Mouse (Mus musculus) CH12.LX (cell line): ENCODE data around the gene Igsf21. TPM values are rescaled to one million over a fixed set of nuclear protein-coding genes. Genes with fewer than 3 reads are reported as not detected.

ENCODE experiments used
- DNase-seq: peaks from one replicate; pipeline ENCODE4 v3.0.0-alpha.2; 2013; ENCODE audit errors: extremely low read depth
- H3K27ac ChIP-seq: 2 replicates; pipeline ENCODE4 v1.5.1; 2012; ENCODE audit warnings: low read depth, mild to moderate bottlenecking, control low read depth, moderate library complexity; ENCODE audit not compliant: insufficient read depth
- H3K27me3 ChIP-seq: replicated peaks from 2 replicates; pipeline ENCODE3; 2012; ENCODE audit warnings: inconsistent platforms
- H3K36me3 ChIP-seq, 2 experiments: replicated peaks in 1 of 2; 2 replicates each; pipeline versions ENCODE3 to v1.6.1; 2012; ENCODE audit warnings: inconsistent platforms in 1 of 2, low read length in 1 of 2, mild to moderate bottlenecking in 1 of 2, mixed read lengths in 1 of 2, moderate library complexity in 1 of 2; ENCODE audit not compliant: control insufficient read depth in 1 of 2, insufficient read depth in 1 of 2
- H3K4me1 ChIP-seq, 2 experiments: 2 replicates each; pipeline ENCODE4 v1.6.1; 2012; ENCODE audit warnings: inconsistent platforms in 1 of 2, moderate library complexity in 1 of 2; ENCODE audit not compliant: insufficient read depth in 2 of 2, control insufficient read depth in 1 of 2
- H3K4me2 ChIP-seq: 2 replicates; pipeline ENCODE4 v1.6.1; 2012; ENCODE audit warnings: low read depth, mild to moderate bottlenecking, control low read depth; ENCODE audit not compliant: poor library complexity, insufficient read depth, severe bottlenecking
- H3K4me3 ChIP-seq, 3 experiments: fragments of 150-350 bp in 1 of 3; sonication (generic) in 1 of 3; replicated peaks in 1 of 3; 2 replicates each; pipeline versions ENCODE3 to v1.5.1; 2011 to 2012; ENCODE audit warnings: low read depth in 2 of 3, low read length in 2 of 3, mild to moderate bottlenecking in 2 of 3, moderate library complexity in 2 of 3, control low read depth in 1 of 3, improper control_type of control experiment in 1 of 3, inconsistent platforms in 1 of 3, mixed read lengths in 1 of 3; ENCODE audit not compliant: poor library complexity in 1 of 3
- H3K79me2 ChIP-seq: replicated peaks from 2 replicates; pipeline ENCODE4 v1.6.1; 2012; ENCODE audit warnings: mild to moderate bottlenecking, moderate library complexity; ENCODE audit not compliant: control insufficient read depth, poor library complexity, insufficient read depth, severe bottlenecking; ENCODE audit errors: extremely low read depth
- H3K9ac ChIP-seq: 2 replicates; pipeline ENCODE4 v1.6.1; 2012; ENCODE audit warnings: low read depth, mild to moderate bottlenecking, control low read depth, moderate library complexity; ENCODE audit not compliant: insufficient read depth
- H3K9me3 ChIP-seq: replicated peaks from 2 replicates; pipeline ENCODE3; 2012; ENCODE audit warnings: low read length, inconsistent platforms, mixed read lengths
- BHLHE40 ChIP-seq: IDR thresholded peaks from 2 replicates; pipeline ENCODE4 v1.6.1; 2011; ENCODE audit warnings: mild to moderate bottlenecking, low read depth, low read length, improper control_type of control experiment
- CTCF ChIP-seq, 2 experiments: IDR thresholded peaks in 1 of 2; conservative IDR thresholded peaks in 1 of 2; 2 replicates each; pipeline ENCODE4 v1.5.1; 2011 to 2012; ENCODE audit warnings: low read depth in 2 of 2, low read length in 2 of 2, improper control_type of control experiment in 1 of 2, inconsistent platforms in 1 of 2, mild to moderate bottlenecking in 1 of 2, moderate library complexity in 1 of 2
- E2F4 ChIP-seq: IDR thresholded peaks from 2 replicates; pipeline ENCODE4 v1.6.1; 2011; ENCODE audit warnings: low read depth, low read length, improper control_type of control experiment; ENCODE audit not compliant: insufficient replicate concordance
- ELF1 ChIP-seq: IDR thresholded peaks from 2 replicates; pipeline ENCODE4 v1.6.1; 2014; ENCODE audit warnings: low read depth, mild to moderate bottlenecking, inconsistent platforms, low read length, improper control_type of control experiment
- GABPA ChIP-seq: IDR thresholded peaks from 2 replicates; pipeline ENCODE4 v1.6.1; 2012; ENCODE audit warnings: low read depth, low read length, improper control_type of control experiment, inconsistent platforms; ENCODE audit not compliant: insufficient replicate concordance
- HCFC1 ChIP-seq: IDR thresholded peaks from 2 replicates; pipeline ENCODE4 v1.6.1; 2012; ENCODE audit warnings: low read depth, mild to moderate bottlenecking, inconsistent platforms, low read length, improper control_type of control experiment
- JUND ChIP-seq: conservative IDR thresholded peaks from 2 replicates; pipeline ENCODE4 v1.6.1; 2011; ENCODE audit warnings: low read depth, low read length, improper control_type of control experiment
- KAT2A ChIP-seq: IDR thresholded peaks from 2 replicates; pipeline ENCODE4 v1.6.1; 2012; ENCODE audit warnings: low read length, improper control_type of control experiment, inconsistent platforms; ENCODE audit not compliant: insufficient replicate concordance
- MAFK ChIP-seq: IDR thresholded peaks from 2 replicates; pipeline ENCODE4 v1.6.1; 2011; ENCODE audit warnings: low read length, improper control_type of control experiment; ENCODE audit not compliant: insufficient replicate concordance
- MAZ ChIP-seq: IDR thresholded peaks from 2 replicates; pipeline ENCODE4 v1.6.1; 2012; ENCODE audit warnings: low read depth, mild to moderate bottlenecking, inconsistent platforms, low read length, improper control_type of control experiment, moderate library complexity
- MXI1 ChIP-seq: IDR thresholded peaks from 2 replicates; pipeline ENCODE4 v1.6.1; 2011; ENCODE audit warnings: mild to moderate bottlenecking, low read depth, low read length, improper control_type of control experiment
- MYC ChIP-seq: IDR thresholded peaks from 2 replicates; pipeline ENCODE4 v1.6.1; 2011; ENCODE audit warnings: low read depth, mild to moderate bottlenecking, improper control_type of control experiment, low read length
- PAX5 ChIP-seq: IDR thresholded peaks from 2 replicates; pipeline ENCODE4 v1.6.1; 2012; ENCODE audit warnings: low read length, inconsistent platforms, mixed read lengths
- POLR2A ChIP-seq: IDR thresholded peaks from 2 replicates; pipeline ENCODE4 v1.6.1; 2011; ENCODE audit warnings: low read depth, mild to moderate bottlenecking, improper control_type of control experiment, low read length
- RAD21 ChIP-seq: IDR thresholded peaks from 2 replicates; pipeline ENCODE4 v1.6.1; 2011; ENCODE audit warnings: low read depth, mild to moderate bottlenecking, low read length, improper control_type of control experiment, moderate library complexity
- RCOR1 ChIP-seq: conservative IDR thresholded peaks from 2 replicates; pipeline ENCODE4 v1.6.1; 2012; ENCODE audit warnings: low read depth, mild to moderate bottlenecking, inconsistent platforms, low read length, improper control_type of control experiment
- SIN3A ChIP-seq: IDR thresholded peaks from 2 replicates; pipeline ENCODE4 v1.6.1; 2012; ENCODE audit warnings: low read length, improper control_type of control experiment, inconsistent platforms
- TBP ChIP-seq: conservative IDR thresholded peaks from 2 replicates; pipeline ENCODE4 v1.6.1; 2011; ENCODE audit warnings: low read depth, low read length, improper control_type of control experiment
- TCF12 ChIP-seq: IDR thresholded peaks from 2 replicates; pipeline ENCODE4 v1.6.1; 2014; ENCODE audit warnings: low read depth, mild to moderate bottlenecking, inconsistent platforms, low read length, improper control_type of control experiment
- ZC3H11A ChIP-seq: IDR thresholded peaks from 2 replicates; pipeline ENCODE4 v1.6.1; 2012; ENCODE audit warnings: low read depth, mild to moderate bottlenecking, inconsistent platforms, low read length, improper control_type of control experiment
- ZKSCAN1 ChIP-seq: IDR thresholded peaks from 2 replicates; pipeline ENCODE4 v1.6.1; 2012; ENCODE audit warnings: low read depth, inconsistent platforms, low read length, improper control_type of control experiment, borderline replicate concordance
- dilution Hi-C: fragments of 300-500 bp; cut with MboI; formaldehyde crosslinking; loops from 2 replicates; pipeline ENCODE4 v1.14.3; 2020; ENCODE audit warnings: low sequenced_read_pairs; ENCODE audit not compliant: extremely low pct_unique_long_range_greater_than_20kb, extremely low pct_ligation_motif_present
- in situ Hi-C: fragments of 300-500 bp; cut with MboI; formaldehyde crosslinking; loops from 3 replicates; pipeline ENCODE4 v1.14.3; 2019; ENCODE audit warnings: low sequenced_read_pairs, low pct_ligation_motif_present, low pct_unique_long_range_greater_than_20kb, mixed read lengths
- polyA plus RNA-seq: library from polyadenylated mRNA; unstranded; fragments of >175 nt; gene quantifications from 2 replicates; pipeline ENCODE4 v1.2.1, GENCODE M21; 2012; ENCODE audit warnings: low read depth; ENCODE audit not compliant: insufficient read length
- total RNA-seq, 2 experiments: library from RNA; depleted of rRNA; stranded (reverse); fragments of 300-350 nt in 1 of 2; fragments of >200 nt in 1 of 2; gene quantifications; 2 replicates each; pipeline ENCODE4 v1.2.3; 2012 to 2014

Gene Igsf21
- total and polyA plus RNA-seq, 3 experiments, result not detected

DNA sequence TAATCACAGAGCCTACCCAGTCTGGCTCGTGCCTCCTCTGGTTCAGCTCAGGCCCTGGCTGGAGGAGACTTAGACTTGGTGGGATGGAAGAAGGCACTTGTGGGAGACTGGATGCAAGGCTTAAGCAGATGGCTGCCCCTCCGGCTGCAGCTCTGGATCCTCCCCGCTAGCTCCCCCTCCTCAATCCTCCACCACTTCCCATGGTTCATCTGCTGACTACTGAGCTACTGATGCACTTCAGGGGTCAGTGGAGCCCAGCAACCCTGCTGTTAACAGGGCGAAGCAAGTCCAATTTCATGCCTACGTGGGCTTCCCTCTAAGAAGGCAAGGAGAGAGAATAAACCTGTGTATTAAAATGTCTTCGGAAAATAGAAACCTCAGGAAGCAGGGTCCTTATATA is 222.8 kb downstream of the Igsf21 start:
- Histone ChIP-seq H3K27me3 (no peaks in the 10 kb centered on the region), H3K79me2 (no peaks in the 10 kb centered on the region), H3K4me1 (no peaks in the 10 kb centered on the region), H3K9me3 (peaks cover 80% of the 10 kb centered on the region), H3K27ac (no peak overlapping the region), H3K36me3 (no peaks in the 10 kb centered on the region), H3K4me2 (no peak overlapping the region)
- dilution Hi-C loops, result no loop called here
- TF ChIP-seq GABPA, result no peak
- no peak for TF ChIP-seq RAD21
- TF ChIP-seq E2F4, result no peak
- TF ChIP-seq TCF12, result no peak
- TF ChIP-seq TBP, result no peak
- TF ChIP-seq MXI1, result no peak
- TF ChIP-seq CTCF (conservative IDR thresholded peaks at IDR 0.05 in 1 of 2, IDR thresholded peaks at IDR 0.05 in 1 of 2; ENCODE audit: low read depth in 2 of 2, low read length in 2 of 2), result no peak
- TF ChIP-seq BHLHE40, result no peak
- TF ChIP-seq ZKSCAN1, result no peak
- TF ChIP-seq PAX5, result no peak
- no peak for TF ChIP-seq HCFC1
- TF ChIP-seq, all 38 proteins: peak for 0
- in situ Hi-C loops, result no loop called here
- DNase-seq, result no peak
- Histone ChIP-seq H3K9ac (no peak overlapping the region), H3K4me3 (no peak overlapping the region)

- H3K79me2 ChIP-seq, result no peaks in the 10 kb centered on the region
- no peak overlapping the region for H3K4me3 ChIP-seq
- no peak overlapping the region for H3K9ac ChIP-seq
- in situ Hi-C loops (no loop called here), dilution Hi-C loops (no loop called here)
- TF ChIP-seq SIN3A (no peak), E2F4 (no peak), ZC3H11A (no peak), MYC (no peak), ELF1 (no peak), TBP (no peak), JUND (no peak), MXI1 (no peak), RCOR1 (no peak), HCFC1 (no peak), MAZ (no peak), MAFK (no peak), PAX5 (no peak), GABPA (no peak), BHLHE40 (no peak), POLR2A (no peak), ZKSCAN1 (no peak), KAT2A (no peak)
- DNase-seq, result no peak
- no peaks in the 10 kb centered on the region for H3K36me3 ChIP-seq
- H3K27me3 ChIP-seq, result peaks cover 4% of the 10 kb centered on the region
- H3K27ac ChIP-seq, result no peak overlapping the region
- H3K9me3 ChIP-seq, result peaks cover 35% of the 10 kb centered on the region
- no peak overlapping the region for H3K4me2 ChIP-seq
- H3K4me1 ChIP-seq, result no peaks in the 10 kb centered on the region
These were observed 230.7 kb downstream of the Igsf21 start for GRCm38 (mm10) chr4:140015916-140016315.
